Mouse (Mus musculus) megakaryocyte, embryonic 14.5 days (primary cell): ENCODE measurements around the gene Zbtb21.

Experiments
- FLI1 ChIP-seq: IDR thresholded peaks from 2 replicates; pipeline ENCODE4 v1.6.1; 2012; ENCODE audit warnings: low read length, inconsistent platforms, mixed read lengths
- GATA1 ChIP-seq: IDR thresholded peaks from 3 replicates; pipeline ENCODE4 v1.6.1; 2012; ENCODE audit warnings: mixed read lengths, low read length, inconsistent platforms, borderline replicate concordance

DNA sequence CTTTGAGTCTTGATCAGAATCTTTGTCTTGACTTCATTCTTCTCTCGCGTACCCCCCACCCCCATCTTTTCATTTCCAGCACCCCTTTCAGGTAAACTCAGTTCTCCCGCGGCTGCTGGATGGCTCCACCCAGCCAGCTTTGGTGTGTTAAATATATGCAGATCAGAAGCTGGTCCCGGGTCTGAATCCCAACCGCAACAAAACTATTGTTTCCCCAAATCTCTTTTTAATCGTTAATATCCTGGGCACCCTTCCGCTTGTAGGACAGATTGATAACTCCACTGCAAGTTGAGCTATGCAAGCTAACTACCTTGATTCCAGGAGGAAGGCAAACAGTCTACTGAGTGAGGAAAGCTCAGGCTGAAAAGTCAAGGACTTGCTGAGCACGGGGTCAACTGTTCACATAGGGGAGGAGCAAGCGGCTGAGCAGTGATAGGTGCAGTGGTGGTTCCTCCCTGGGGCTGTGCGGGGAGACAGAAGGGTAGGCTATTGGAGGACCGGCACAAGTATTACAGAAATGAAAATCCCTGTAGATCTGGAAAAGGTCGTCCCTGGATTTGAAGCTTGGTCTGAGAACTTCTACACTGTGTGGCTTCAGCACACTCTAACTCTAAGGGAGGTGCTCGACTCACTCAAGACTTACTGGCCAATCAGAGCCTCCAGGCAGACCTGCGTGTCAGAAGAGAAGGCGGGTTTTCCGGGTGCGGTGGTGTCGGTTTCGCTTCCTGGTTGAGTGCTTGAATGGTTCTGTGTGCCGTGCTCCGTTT is 34.4 kb upstream of the Zbtb21 start, which contains the start of gene B230307C23Rik:
- TF ChIP-seq GATA1 = no peak
- no peak for TF ChIP-seq FLI1
